Mouse (Mus musculus): ENCODE measurements around the gene Stat1.

Stat1 gene

DNA sequence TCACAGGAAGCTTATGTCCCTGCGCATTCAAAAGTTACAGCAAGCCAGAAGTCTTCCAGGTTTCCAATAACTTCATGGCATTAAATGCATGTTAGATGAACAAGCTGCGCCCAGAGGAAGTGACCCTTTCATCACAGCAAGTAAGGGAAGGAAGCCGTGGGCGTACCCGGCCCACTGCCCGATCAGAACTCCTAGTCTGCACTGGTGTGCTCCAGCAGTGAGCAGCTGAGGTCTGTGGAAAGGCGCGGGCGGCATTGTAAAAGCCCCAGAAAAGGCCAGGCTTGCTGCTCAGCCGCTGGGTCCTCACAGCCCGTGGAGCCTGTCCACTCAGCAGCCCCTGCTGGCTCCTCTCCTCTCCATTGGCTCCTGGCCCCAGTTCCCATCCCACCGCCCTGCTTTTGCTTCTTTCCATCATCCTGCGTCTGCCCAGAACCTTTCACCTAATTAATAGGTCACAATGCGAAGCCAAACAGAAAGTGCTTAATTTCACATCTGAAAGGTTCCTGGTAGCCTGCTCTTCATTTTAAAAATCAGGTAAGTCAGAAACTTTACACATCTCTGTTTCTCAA lies 47.5 kb downstream of the Stat1 start:
- DNase-seq = no peak

DNA sequence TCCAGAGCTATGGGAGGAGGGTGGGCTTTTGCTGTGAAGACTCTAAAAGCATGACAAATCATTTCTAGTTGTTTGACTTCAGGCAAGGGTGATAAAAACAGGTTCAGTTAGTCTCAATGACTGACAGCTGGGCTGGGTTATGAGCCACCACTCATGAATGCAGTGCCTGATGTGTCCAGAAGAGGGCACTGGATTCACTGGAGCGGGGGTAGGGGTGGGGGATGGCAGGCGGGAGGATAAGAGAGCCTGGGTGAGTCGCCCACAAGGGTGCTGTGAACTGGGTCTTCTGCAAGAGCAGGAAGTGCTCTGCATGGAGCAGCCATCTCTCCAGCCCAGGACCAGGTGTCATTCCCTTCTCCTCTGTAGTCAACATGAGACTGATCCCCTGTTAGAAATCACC lies 50.8 kb downstream of the Stat1 start:
- DNase-seq = peak; percentile 51 to 59

DNA sequence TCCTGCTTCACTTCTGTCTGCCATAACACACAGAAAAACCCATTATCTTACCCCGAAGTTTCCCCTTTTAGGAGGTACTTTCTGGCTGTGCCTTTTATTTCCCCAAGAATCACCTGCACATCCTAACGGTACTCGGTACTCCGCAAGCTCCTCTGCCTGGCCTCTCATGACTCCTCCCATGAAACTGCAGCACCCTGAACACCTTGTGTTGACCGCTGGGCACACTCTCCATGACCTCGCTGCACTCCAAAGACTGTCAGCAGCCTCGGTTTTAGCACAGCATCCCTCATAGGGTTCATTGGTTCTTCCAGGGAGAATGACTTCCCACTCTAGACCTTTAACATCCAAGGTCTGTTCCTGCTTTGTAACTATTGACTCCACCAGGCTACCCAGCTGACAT lies 51.5 kb downstream of the Stat1 start:
- no peak for DNase-seq

DNA sequence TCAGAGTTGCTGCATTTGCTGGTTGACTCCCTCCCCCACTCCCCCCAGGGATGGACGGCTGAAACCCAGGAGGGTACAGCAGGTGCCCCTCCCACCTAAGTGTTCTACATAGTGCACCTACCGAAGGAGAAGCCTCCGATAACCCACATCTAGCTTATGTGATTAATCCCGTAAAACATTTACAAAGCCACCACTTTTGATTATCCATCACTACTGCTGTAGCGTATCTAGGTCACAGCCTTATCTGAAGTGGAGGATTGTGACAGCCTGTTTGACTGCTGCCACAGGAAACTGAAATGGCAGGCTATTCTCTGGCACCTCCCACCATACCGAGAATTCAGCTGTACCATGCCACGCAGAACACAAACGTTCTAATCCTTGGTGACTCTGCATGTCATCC lies 52.0 kb downstream of the Stat1 start:
- DNase-seq = no peak

DNA sequence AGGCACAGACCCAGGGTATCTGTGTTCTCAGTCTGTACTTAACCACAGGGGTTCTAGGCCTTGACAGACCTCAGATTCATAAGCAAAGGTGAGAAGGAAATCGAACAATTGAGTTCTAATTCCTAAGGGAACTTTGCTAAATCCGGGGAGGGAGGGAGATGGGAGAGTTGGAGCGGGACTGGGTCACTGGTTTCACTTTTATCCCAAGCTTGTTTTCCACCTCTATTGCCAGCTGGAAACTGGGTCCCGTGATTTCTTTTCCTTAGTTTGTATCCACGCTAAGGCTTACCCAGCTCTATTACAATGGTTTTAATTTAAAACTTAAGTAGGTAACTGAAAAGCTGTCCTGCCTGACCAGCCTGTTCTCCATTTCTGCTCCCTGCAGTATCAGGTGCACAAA lies 56.1 kb downstream of the Stat1 start:
- no peak for DNase-seq

DNA sequence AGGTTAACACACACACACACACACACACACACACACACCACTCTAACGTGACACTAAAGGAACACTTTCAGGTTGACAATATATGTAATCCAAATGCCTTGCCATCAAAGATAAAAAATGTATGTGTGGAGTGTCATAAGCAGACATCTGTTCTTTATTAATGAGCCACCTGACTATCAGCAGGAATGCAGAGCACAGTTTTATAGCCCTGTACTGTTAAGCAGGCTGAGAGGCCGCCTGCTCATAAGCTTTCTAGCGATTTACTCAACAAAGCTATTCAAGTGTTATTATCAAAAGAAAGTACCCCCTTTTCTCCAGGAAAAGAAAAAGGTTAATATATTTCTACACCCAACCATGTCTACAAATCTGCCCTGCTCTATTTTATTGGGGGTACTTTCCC lies 56.7 kb downstream of the Stat1 start:
- DNase-seq = no peak

DNA sequence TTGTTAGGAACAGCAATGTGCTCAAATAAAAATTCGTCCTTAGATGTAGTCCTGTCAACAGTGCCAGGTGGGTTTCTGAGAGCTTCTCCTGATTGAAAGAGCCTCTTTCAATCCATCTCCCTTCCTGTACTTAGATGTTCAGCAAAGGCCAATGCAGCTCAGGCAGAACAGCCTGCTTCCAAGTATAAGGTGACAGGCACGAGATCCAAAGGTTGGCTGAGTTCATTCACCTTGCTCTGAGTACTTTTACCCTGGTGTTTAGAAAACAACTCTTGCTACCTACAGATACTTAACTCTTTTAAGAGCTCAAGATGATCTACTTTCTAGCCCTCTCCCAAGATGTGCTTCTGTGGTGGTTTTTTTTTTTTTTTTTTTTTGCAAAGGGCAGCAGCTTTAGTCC lies 57.8 kb downstream of the Stat1 start:
- no peak for DNase-seq

DNA sequence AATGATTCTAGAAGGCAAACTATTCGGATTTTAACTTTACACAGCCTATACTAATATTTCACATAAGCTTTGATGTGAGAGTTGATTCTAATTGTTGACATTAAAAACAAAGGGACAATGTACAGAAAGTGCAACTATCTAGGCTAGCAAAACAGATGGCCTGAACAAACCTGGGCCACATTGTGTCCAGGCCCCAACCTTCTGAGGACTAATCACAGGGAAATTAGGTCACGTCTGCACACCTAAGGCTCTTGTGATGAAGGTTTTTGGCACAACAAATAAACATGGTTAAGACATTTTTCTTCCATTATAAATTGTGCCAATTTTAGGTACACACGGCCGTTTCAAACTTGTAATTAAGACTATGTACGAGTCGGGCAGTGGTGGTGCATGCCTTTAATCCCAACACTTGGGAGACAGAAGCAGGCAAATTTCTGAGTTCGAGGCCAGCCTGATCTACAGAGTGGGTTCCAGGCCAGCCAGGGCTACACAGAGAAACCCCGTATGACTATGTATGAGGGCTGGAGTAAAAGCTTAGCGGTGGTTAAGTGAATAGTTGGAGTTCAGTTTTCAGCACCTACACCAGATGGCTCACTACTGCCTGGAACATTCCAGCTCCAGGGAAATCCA lies 60.8 kb downstream of the Stat1 start:
- no peak for DNase-seq

DNA sequence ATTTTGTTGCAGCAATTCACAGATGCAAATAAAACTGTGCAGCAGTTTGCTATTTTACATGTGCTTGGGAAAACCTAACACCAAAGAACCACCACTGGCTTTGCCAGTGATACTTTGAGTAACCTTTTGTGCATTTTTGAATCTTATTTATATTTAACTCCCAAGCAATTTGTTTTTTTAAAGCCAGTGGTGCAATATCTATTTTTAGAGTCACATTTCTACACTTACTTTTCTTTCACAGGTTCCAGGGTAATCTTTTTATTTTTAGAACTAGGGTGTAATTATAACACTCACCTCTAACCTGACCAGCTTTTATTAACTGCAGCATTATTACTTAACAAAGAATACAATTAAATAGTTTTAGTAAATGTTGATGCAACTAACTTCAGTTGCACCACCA lies 62.8 kb downstream of the Stat1 start:
- DNase-seq = no peak

DNA sequence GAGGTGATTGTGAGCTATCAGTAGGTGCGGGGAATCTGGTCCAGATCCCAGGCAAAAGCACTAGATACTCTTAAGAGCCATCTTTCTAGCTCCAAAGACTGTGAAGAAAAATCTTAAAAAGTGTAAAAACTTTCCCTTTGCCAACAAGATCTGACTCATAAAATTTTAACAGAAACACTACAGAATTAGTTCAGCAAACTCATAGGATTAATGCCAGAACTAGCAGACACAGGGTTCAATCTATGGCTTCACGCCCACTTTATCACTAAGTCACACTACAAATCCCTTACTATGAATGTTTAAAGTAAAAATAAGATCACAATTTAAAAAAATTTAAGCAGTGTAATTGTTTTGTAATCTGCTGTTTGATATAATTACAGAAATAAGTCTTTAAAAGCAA lies 63.8 kb downstream of the Stat1 start:
- DNase-seq = no peak

All from thymus, postnatal 36 days (tissue).